Mouse (Mus musculus): Measurements from ENCODE around the gene Bdp1. TPM values are rescaled to one million over a fixed set of nuclear protein-coding genes. Genes with fewer than 3 reads are reported as not detected.

Bdp1 gene
- polyA plus RNA-seq, 1 experiment = 16.0 TPM

DNA sequence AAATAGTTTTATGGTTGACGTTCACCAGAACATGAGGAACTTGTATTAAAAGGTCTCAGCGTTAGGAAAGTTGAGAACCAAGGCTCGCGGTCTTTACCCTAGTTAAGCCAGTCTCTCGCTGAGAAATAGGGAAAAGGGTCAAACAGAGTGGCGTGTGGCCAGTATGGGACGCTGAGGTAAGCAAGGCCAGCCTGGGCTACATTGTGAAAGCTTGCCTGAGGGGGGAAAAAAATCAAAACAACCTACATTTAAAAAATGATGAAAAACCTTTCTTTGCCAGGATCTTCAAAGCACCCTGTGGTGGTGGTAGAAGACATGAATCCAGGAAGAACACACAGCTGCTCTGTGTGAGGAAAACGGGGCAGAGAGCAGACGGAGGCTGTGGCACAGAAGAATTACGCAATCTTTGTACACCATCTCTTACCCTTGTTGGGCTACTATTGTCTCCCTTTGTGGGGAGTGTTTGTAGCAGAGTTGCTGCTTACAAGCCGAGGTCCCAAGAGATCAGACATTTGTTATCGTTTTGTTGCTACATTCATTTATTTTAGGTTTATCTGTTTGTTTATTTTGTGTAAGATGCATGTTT lies 97.9 kb downstream of the Bdp1 start:
- no peak for DNase-seq (ENCODE audit: extremely low spot score in 1 of 2, low spot score in 1 of 2)

DNA sequence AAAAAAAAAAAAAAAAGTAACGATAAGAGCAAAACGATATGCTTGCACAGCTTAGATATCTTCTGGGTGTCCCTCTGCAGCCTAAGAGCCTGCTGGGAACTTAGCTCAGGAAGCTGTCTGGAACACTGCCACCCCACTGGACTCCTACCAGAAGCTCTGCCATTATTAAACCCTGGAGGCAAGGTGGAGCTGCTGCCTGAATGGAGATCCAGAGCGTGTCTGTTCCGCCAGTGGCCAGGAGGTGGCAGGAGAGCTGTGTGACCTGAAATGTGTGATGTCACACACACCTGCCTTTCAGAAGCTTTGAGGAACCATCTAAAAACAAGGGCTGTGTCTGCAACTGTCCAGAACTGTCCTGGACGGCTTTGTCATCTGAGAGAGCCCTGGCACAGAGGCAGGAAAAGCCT lies 102.1 kb downstream of the Bdp1 start:
- DNase-seq (ENCODE audit: extremely low spot score in 1 of 2, low spot score in 1 of 2) = peak; percentile 71 to 90

GRCm38 (mm10) chr13:99999078-99999477 lies 104.8 kb downstream of the Bdp1 start:
- DNase-seq (ENCODE audit: extremely low spot score in 1 of 2, low spot score in 1 of 2) = no peak

GRCm38 (mm10) chr13:99998099-99998498 lies 105.8 kb downstream of the Bdp1 start:
- no peak for DNase-seq (ENCODE audit: extremely low spot score in 1 of 2, low spot score in 1 of 2)

GRCm38 (mm10) chr13:99989592-99989991 lies 114.3 kb downstream of the Bdp1 start:
- no peak for DNase-seq (ENCODE audit: extremely low spot score in 1 of 2, low spot score in 1 of 2)

GRCm38 (mm10) chr13:99983320-99983719 lies 120.5 kb downstream of the Bdp1 start:
- no peak for DNase-seq (ENCODE audit: extremely low spot score in 1 of 2, low spot score in 1 of 2)

DNA sequence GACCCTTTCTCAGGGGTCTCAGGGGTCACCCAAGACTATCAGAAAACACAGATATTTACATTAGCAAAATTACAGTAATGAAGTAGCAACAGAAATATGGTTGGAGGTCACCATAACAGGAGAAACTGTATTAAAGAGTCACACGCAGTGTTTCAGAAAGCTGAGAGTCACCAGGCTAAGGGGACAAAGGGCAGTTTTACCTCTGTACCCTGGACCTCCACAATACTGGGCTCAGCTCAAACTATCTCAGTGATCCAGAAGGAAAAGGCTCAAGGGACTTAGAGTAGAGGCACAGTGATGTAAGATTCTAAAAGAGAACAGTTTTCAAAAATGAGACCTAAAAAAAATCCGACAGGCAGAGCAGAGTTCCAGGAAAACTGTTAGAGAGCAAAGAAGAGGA lies 124.5 kb downstream of the Bdp1 start:
- peak in 1 of 2 experiments; percentile 41 for DNase-seq (ENCODE audit: extremely low spot score in 1 of 2, low spot score in 1 of 2)

- DNase-seq (ENCODE audit: extremely low spot score in 1 of 2, low spot score in 1 of 2) = no peak
These were observed 133.8 kb downstream of the Bdp1 start for GRCm38 (mm10) chr13:99970089-99970488.

Other genes with a start within 250 kb of the Bdp1 start
- gene Cartpt, start 203.0 kb downstream of the Bdp1 start, polyA plus RNA-seq (2012; rRNA removed) = 13.6 and 25.7 TPM in 2 replicates
- 23.6 and 23.8 TPM in 2 replicates for gene Mccc2, start 88.4 kb downstream of the Bdp1 start, polyA plus RNA-seq (2012; rRNA removed)
- 38.2 and 40.1 TPM in 2 replicates for gene Serf1, start 3.9 kb upstream of the Bdp1 start, polyA plus RNA-seq (2012; rRNA removed)
- gene Smn1, start 20.8 kb upstream of the Bdp1 start, polyA plus RNA-seq (2012; rRNA removed) = 38.0 and 39.1 TPM in 2 replicates
- 0.44 and 0.56 TPM in 2 replicates for gene Naip2, start 98.0 kb upstream of the Bdp1 start, polyA plus RNA-seq (2012; rRNA removed)
- 0.95 and 1.3 TPM in 2 replicates for gene Naip5, start 142.3 kb upstream of the Bdp1 start, polyA plus RNA-seq (2012; rRNA removed)
- gene Naip6, start 213.6 kb upstream of the Bdp1 start, polyA plus RNA-seq (2012; rRNA removed) = 0.62 and 0.65 TPM in 2 replicates

Measured in frontal cortex, adult 2 months (tissue).